Mouse (Mus musculus) CD8-positive naive resting alpha-beta T cell, adult 2 months (primary cell): ENCODE measurements around the gene Slc22a8.

ENCODE experiments used
- DNase-seq, 2 experiments: peaks; one replicate each; pipeline ENCODE4 v3.0.0; 2022; ENCODE audit warnings: low read depth in 2 of 2, low spot score in 2 of 2

Slc22a8 gene

DNA sequence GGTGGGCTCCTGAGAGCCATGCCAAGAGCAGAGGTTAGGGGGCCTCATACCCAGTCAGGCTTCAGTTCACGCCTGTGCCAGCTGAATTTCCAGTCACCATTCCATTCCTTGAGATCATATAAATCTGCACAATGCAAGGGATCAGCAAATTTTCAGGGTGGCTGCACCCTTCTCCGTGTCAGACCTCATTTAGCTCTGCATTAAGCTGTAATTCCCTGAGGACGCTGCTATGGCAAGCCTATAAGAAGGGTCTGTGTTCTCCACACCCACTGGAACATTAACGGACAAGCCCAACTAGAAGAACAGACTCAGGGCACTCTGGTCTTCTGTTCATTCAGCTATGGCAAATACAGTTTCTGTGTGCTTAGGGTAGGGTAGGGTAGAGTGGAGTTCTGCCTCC is 6.2 kb downstream of the Slc22a8 start:
- no peak for DNase-seq

DNA sequence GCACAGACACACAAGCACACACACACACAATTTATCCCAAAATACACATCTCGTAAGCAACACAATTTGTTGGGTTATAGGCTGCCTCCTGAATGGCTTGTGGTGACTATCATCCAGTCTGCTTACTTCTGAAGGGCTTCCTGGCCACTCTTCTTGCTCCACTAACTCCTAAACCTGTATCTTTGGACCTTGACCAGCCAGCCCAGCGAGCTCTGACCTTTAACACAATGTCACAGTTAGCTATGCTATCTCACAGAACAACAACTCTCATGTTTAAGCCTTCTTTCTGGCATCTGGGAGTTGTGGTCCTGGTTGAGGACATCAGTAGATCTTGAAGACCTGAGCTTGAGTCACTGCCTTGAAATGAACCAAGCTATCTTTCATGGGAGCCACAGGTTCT is 8.2 kb downstream of the Slc22a8 start:
- DNase-seq = no peak

DNA sequence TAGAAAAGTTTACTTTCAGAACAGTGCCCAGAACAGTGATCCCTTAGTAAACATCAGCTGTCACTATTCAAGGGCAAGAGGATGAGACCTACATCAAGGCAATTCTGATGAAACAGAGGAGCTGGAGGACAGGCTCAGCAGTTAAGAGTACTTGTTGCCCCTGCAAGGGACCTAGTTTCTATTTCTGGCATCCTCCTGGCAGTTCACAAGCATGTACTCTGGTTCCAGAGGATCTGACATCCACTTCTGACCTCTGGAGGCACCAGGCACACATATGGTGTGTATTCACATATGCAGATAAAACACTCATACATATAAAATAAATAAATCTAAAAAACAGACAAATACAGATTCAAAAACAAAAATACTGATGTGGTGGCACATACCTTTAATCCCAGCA is 10.9 kb downstream of the Slc22a8 start:
- DNase-seq = no peak

DNA sequence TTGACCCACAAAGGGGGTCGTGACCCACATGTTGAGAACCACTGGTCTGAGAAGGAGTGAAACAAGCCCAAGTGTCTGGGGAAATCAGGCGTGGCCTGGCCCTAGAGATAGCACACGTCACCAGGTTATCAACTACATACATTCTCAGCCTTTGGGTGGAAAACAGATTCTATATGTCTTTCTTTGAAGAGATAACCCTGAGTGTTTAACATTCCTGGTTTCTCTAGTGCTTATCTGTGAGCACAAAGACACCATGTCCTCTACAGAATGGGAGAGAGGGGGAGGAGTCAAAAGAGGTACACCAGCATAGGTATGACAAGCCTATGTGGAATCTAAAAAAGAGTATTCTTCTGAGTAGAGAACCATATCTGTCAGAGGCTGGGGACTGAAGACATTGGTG is 11.9 kb downstream of the Slc22a8 start:
- no peak for DNase-seq

DNA sequence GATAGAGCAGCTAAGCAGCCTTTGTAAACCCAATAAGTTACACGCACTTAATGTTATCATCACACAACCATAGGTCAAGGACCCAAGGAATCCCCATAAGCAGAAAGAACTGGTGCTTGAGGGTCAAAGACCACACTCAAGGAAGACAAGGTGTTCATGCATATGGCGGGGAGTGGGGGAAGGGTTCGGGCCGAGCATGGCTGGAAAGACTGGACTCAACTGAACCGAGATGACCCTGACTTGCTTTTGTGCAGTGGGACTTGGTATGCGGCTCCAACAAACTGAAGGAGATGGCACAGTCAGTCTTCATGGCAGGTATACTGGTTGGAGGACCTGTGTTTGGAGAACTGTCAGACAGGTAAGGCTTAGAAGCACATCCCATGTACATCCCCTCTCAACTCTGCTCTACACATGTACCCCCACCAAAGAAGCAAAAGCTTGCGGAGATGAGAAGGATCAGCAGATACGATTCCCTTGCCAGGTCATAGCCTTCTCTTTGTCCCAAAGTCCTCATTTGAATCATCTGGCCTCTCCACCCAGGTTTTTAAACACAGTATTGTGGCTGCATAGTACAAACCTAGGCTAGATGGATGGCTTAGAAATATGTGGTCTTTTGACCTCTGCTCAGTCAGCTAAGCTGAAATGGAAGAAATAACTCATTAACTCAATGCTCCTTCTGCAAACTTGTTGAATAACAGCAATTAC is 13.6 kb downstream of the Slc22a8 start:
- no peak for DNase-seq

DNA sequence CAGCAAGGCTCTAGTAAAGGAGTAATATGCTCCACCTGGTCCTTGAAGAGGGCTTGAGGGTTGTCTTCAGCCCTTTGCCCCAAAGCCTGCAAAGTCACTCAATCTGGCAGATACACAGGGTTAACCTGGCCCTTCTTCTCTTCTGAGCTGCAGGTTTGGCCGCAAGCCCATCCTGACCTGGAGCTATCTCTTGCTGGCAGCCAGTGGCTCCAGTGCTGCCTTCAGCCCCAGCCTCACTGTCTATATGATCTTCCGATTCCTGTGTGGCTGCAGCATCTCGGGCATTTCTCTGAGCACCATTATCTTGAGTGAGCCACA is 14.1 kb downstream of the Slc22a8 start:
- DNase-seq = no peak

DNA sequence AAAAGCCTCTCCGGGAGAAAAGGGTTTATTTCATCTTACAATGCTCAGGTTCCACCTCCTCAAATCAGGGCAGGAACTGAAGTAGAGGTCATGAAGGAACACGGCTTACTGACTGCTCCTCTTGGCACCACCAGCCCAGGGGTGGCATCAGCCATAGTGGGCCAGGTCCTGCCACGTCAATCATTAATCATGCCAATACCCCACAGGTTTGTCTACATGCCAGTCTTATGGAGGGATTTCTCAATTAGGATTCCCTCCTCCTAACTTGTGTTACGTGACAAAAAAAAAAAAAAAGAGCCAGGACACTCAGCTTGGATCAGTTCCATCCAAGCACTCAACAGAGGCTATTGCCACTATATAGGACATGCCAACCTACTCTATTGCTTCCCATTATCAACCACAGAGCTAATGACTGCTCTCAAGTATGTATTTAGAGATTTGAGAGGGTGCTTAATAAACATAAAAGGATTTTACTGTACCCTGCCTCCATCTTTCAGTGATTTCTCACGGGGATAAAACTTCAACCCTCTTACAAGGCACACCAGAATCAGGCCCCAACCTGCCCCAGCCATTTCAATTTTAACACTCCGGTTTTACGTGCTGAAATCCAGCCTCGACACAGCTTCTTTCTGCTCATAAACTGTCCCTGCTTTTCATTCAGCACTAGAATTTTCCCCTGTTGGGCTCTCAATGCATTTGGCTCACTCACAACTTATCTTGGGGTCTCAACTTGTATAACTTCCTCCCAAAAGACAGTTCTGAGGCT is 20.5 kb downstream of the Slc22a8 start:
- DNase-seq = no peak

DNA sequence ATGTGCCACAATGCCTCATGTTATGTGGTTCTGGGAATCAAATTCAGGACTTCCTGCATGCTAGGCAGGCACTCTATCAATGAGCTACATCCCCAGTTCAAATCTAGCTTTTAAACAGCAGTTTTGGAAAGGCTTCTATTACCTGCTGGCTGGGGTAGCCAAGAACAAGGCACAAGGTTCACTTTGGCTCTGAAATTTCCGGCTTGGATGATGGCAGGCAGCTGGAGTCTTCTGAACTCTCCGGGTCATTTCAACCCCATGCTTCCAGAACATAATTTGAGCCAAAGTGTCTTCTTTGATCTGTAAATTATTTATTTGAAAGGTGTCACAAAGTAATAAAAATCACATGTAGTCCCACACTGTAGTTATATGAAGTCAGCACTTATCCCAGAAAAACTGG is 22.1 kb downstream of the Slc22a8 start:
- DNase-seq = no peak

DNA sequence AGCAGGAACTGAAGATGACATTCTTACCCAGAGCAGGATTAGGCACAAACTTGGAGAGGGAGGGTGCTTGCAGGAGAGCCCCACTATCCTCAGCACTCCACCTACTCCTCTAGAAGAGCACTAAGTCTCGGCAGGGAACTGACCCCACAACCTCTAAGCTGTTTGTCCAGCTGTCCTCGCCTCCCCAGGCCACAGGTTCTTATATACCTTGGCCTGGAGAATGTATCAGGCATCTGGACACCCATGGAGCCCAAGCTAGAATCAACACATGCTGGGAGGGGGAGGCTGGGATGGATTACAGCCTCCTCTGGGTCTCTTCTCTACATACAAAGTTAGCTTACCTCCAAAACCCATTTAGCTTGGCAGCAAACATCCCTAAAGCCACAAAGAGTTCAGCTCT is 23.3 kb downstream of the Slc22a8 start:
- DNase-seq = no peak

DNA sequence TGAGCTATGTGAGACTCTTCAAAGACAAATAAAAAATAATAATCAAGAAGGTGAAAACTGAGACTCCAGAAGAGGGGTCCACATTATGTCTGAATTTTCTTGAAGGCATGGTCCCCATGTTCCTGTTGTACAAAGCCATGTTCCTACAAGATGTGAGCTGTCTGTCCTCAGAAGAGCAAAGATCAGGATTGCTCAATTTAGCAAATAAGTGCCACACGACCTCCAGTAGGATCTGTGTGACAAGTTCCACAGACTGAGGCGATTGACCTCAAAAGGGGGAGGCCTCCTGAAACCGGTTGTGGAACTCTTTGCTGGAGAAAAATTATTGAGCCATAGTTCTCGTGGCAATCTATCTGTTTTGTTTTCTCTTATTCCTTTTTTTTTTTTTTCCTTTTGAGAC is 25.3 kb downstream of the Slc22a8 start:
- DNase-seq = no peak

DNA sequence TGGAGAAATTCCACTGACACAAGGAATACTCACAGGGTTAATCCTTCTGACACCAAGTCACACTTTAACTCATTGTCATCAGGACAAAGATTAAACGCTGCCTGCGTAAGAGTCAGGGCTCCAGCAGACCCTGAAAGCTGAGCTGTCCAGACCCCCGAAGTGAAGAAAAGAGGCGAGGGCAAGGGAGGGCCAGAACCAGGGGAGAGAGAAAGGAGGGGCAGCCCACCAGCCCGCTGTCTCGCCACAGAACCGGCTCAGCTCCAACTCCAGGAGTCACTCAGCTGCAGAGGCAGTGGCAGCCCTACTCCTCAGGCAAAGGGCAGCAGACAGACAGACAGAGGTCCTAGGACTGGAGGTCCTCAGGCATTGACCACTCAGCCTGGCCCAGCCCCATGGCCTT is 26.9 kb downstream of the Slc22a8 start, which contains the start of gene Slc22a6:
Gene Slc22a6, plus strand, starts transcription at position 136 of the 400 bp plus-strand sequence.
- DNase-seq = no peak

DNA sequence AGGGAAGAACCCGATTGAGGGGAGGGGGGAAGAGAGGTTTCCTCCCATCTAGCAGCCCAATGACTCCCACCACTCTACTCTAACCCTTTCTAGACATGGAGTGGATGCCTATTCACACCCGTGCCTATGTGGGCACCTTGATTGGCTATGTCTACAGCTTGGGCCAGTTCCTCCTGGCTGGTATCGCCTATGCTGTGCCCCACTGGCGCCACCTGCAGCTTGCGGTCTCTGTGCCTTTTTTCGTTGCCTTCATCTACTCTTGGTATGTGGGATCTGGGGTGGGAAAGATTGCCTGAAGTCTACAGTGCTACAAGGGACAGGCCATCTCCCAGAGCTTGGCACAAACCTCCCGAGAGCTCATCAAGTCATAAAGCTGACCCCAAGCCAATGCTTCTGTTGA is 30.0 kb downstream of the Slc22a8 start:
- DNase-seq = no peak

DNA sequence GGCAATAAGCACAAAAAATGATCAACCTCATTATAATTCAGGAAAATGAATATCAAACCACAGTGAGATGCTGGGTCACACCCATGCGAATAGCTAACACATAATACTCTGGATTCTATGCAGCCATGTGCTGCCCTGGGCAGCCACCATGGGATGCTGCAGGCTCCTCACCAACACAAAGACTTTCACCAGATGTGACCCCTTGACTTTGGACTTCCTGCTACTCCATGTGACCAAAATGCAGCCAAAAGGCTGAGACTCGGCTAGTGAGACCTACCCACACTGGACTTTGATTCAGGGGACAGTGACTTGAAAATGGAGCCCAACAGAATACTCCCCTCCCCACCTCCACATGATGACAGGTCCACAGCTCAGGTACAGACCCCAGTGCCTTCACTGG is 39.2 kb downstream of the Slc22a8 start:
- no peak for DNase-seq

DNA sequence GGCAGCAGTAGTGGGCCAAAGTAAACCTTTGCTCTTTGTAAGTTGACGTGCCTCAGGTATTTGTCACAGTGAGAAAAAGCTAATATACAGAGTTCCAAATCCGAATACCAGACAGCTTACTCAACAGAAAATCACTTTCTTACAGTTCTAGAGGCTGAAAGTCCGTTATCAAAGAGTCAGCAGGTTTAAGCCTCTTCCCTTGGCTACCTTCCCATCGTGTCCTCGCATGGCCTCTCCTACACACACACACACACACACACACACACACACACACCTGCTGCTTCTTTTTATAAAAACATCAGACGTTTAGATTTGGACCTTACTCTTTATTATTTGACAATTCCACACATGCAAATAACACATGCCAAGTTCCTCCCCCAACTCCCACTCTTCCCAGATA is 39.8 kb downstream of the Slc22a8 start:
- no peak for DNase-seq

DNA sequence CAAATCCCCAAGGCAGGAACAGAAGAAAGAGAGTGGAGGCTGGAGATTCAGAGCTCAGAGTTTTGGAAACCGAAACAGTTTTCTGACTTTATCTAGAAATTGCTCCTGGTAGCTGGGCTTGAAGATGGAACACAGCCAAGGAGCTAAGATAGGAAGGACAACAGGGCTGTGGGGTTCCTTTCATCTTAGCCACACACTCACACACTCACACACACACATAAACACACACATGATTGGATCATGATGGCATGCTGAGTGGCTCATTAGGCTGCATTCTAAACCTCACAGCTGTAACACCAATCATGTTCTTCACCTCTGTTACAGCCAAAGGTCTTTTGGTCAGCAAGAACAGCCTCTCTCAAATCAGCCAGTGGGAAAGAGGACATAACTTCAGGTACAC is 41.0 kb downstream of the Slc22a8 start:
- no peak for DNase-seq

DNA sequence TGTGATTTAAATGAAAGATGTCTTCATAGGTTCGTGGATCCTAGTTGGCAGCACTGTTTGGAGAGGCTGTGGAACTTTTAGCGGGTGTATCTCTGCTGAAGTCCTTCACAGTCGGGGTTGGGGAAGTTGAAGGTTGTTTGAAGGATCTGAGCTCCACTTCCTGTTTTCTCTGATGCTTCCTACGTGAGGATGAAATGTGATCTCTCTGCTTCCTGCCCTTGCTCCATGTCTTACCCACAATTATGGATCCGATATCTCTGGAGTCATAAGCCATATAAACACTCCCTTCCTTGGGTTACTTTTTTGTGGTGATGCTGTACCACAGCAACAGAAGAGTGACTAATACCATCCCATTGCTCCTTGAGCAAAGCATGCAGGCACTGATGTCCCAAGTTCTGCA is 51.0 kb downstream of the Slc22a8 start:
- no peak for DNase-seq

DNA sequence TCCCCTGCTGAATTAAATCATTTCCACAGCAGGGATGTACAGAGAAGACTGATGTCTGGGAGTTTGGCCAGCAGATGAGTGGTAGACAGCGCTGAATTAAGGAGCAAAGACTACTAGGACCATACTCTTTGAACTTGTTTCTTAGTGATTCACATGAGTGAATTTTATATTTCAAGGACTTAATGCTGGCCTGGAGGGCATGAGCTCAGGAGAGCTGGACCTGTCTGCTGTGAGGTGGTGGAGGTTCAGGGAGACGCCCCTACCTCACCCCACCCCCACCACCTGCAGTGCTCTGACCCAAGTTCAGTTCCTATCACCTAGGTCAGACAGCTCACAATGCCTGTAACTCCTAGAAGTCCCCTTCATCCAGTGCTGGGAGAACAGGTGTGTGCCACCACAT is 55.3 kb downstream of the Slc22a8 start:
- no peak for DNase-seq

DNA sequence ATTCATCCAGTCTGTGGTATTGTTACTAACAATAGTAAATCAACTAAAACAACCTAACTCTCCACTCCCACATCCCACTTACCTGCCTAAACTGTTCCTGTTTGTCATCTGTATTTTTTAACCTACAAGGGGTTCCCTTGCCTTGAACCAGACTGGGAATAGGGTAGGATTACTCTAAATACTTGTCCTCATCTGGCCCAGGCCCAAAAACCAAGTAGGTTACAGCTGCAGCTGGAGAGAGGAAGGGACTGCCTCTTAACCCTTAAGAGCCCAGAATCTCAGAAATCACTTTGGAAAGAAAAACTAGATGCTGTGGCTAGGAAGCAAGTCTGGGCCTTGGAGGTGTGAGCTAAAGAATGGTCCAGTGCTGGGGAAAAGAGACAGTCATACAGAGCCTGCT is 64.8 kb downstream of the Slc22a8 start:
- no peak for DNase-seq

DNA sequence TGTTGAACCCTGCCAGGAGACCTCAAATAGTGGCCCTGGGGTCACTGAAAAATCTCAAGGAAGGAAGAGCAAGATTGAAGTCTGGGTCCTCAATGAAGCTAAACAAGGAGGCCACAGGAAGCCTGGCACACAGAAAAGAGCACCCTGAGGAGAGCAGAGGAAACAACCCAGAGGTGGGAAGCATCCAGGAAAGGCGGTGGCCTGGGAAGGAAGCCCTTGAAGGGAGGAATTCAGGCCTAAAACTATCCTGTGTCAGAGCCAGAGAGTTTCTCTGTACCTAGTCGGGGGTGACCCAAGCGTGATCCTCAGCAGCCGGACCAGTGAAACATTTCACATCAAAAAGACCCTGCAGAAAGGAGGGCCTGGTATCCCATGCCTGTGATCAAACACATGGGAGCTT is 65.3 kb downstream of the Slc22a8 start:
- DNase-seq = no peak
